Mouse (Mus musculus): Measurements from ENCODE around the gene Rasgef1b.

DNA sequence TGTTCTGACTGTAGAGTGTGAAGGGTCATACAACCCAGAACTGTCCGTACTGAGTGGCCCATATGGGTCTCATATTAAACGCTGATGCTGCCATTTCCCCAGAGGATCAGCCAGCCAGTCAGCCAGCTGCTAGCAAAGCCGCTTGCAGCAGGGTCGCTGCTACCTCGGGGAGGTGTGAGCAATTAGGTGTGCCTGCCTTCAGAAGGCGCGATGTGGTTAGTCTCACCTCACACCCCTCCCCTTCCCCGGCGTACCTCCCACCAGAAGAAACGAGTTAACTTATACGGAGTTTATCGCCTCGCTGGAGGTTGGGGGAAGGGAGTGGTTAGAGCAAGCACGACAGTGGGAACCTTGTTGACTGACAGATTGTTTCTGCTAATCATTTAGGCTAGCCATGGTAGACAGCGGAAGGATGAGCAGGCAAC, 826 bp downstream of the Rasgef1b start:
- TF ChIP-seq CTCF (IDR thresholded peaks at IDR 0.05; ENCODE audit: low read depth, low read length) (no peak), POLR2A (IDR thresholded peaks at IDR 0.05; ENCODE audit: extremely low read depth, insufficient read depth, low read length) (no peak)

Measured in liver, adult 2 months (tissue).